Mouse (Mus musculus): Measurements from ENCODE around the gene Col3a1. TPM values are rescaled to one million over a fixed set of nuclear protein-coding genes. Genes with fewer than 3 reads are reported as not detected.

Gene Col3a1
- total RNA-seq, 1 experiment from 2014 or later, result 0.81 TPM

- ATAC-seq (ENCODE audit: extremely low read depth, insufficient number of reproducible peaks, low FRiP score, poor library complexity, severe bottlenecking), result no peak
Measured at GRCm38 (mm10) chr1:45365427-45365826, 54.1 kb downstream of the Col3a1 start.

GRCm38 (mm10) chr1:45379992-45380690 lies 68.8 kb downstream of the Col3a1 start:
- no peak for ATAC-seq (ENCODE audit: extremely low read depth, insufficient number of reproducible peaks, low FRiP score, poor library complexity, severe bottlenecking)

- no peak for ATAC-seq (ENCODE audit: extremely low read depth, insufficient number of reproducible peaks, low FRiP score, poor library complexity, severe bottlenecking)
Measured at GRCm38 (mm10) chr1:45381866-45382265, 70.5 kb downstream of the Col3a1 start.

Other genes starting within 250 kb of the Col3a1 start
- not detected in 2 replicates for gene Col5a2, start 191.7 kb downstream of the Col3a1 start, total RNA-seq (2017)

All from neutrophil, adult 5-6 weeks (primary cell).